Mouse (Mus musculus) midbrain, embryonic 13.5 days (tissue): Measurements from ENCODE around the gene Cox4i2. TPM values are rescaled to one million over a fixed set of nuclear protein-coding genes. Genes with fewer than 3 reads are reported as not detected.

ENCODE experiments used
- ATAC-seq: fragments of 200-750 bp; cut with Nextera tagmentation; 2 replicates; pipeline ENCODE4 v1.8.0; 2017; ENCODE audit warnings: mild to moderate bottlenecking, moderate TSS enrichment, moderate library complexity
- H3K27ac ChIP-seq: fragments of 300-500 bp; sonication (generic); 2 replicates; pipeline ENCODE4 v1.5.1; 2015; ENCODE audit warnings: inconsistent platforms, mild to moderate bottlenecking, moderate library complexity
- H3K27me3 ChIP-seq: fragments of 300-500 bp; sonication (generic); 2 replicates; pipeline ENCODE4 v1.6.1; 2015; ENCODE audit warnings: mild to moderate bottlenecking, inconsistent platforms
- H3K36me3 ChIP-seq: fragments of 300-500 bp; sonication (generic); 2 replicates; pipeline ENCODE4 v1.6.1; 2015; ENCODE audit warnings: mild to moderate bottlenecking, inconsistent platforms
- H3K4me1 ChIP-seq: fragments of 300-500 bp; sonication (generic); replicated peaks from 2 replicates; pipeline ENCODE4 v1.6.1; 2015; ENCODE audit warnings: inconsistent platforms
- H3K4me2 ChIP-seq: fragments of 300-500 bp; sonication (generic); replicated peaks from 2 replicates; pipeline ENCODE4 v1.6.1; 2015; ENCODE audit warnings: moderate library complexity, mild to moderate bottlenecking, inconsistent platforms
- H3K4me3 ChIP-seq: fragments of 300-500 bp; sonication (generic); replicated peaks from 2 replicates; pipeline ENCODE4 v1.5.1; 2015; ENCODE audit warnings: mild to moderate bottlenecking, inconsistent platforms
- H3K9ac ChIP-seq: fragments of 300-500 bp; sonication (generic); replicated peaks from 2 replicates; pipeline ENCODE4 v1.6.1; 2015; ENCODE audit warnings: mild to moderate bottlenecking, inconsistent platforms
- H3K9me3 ChIP-seq: fragments of 300-500 bp; sonication (generic); 2 replicates; pipeline ENCODE4 v1.6.1; 2016; ENCODE audit warnings: mild to moderate bottlenecking, inconsistent platforms
- WGBS: fragments of 180-500 bp; shearing (Covaris S2); methylation state at CpG from one replicate; pipeline ENCODE4 v1.1.7; 2015; 5-methylcytosine and 5-hydroxymethylcytosine counted together
- polyA plus RNA-seq: library from polyadenylated mRNA; unstranded; fragments of >200 nt; fragmentation: Nextera tagmentation; extraction: Ambion mirVana; gene quantifications from 2 replicates; pipeline ENCODE4 v1.2.1, GENCODE M21; 2015

Cox4i2 gene
- polyA plus RNA-seq, 1 experiment from 2014 or later = 5.5 TPM

DNA sequence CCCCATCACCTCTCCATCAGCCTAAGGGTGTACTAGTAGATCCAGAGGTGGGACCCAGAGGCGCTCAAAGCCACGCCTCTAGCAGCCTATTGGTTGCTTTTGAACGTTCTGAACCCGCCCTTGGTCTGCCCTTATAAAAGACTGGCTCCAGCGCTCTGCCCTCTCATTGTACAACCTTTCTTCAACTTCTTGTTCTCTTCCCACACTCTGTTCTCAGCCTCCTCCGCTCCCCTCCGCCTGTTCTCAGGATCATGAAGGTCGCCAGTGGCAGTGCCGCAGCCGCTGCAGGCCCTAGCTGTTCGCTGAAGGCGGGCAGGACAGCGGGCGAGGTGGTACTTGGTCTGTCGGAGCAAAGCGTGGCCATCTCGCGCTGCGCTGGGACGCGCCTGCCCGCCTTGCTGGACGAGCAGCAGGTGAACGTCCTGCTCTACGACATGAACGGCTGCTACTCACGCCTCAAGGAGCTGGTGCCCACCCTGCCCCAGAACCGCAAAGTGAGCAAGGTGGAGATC lies 17.8 kb upstream of the Cox4i2 start, which contains the start of gene Id1:
TSS of gene Id1 (plus strand) at position 162 of the 512 bp plus-strand sequence.
- Histone ChIP-seq H3K9me3 (no peaks in the 10 kb centered on the region), H3K4me3 (peak within 1 kb of the TSS; percentile 60), H3K36me3 (no peaks in the 10 kb centered on the region), H3K27ac (peak within 1 kb of the TSS; percentile 82), H3K4me2 (peak within 1 kb of the TSS; percentile 91), H3K4me1 (peaks cover 57% of the 10 kb centered on the region), H3K9ac (peak within 1 kb of the TSS; percentile 84), H3K27me3 (peaks cover 11% of the 10 kb centered on the region)
- under 1% methylated on average over 28 of the region's 28 CpGs for WGBS
- peak; percentile 65 for ATAC-seq

DNA sequence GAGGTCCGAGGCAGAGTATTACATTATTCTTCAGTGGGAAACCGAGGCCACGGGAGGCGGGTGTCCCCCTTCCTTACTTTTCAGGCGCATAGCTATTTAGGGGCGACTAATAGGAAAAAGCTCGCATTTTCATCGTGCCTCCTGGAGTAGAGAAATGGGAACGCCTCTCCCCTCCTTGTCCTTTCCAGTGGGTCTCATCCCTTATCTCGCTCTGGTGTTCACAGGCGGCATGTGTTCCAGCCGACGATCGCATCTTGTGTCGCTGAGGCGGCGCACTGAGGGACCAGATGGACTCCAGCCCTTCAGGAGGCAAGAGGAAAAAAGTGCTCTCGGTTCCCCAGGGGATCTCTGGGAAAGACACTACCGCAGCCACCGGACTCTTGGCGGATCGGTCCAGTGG lies 17.2 kb upstream of the Cox4i2 start:
- H3K4me1 ChIP-seq = peaks cover 62% of the 10 kb centered on the region
- peak overlapping the region; percentile 82 for H3K27ac ChIP-seq
- WGBS = under 1% methylated on average over 22 of the region's 22 CpGs
- H3K9ac ChIP-seq = peak overlapping the region; percentile 84
- peaks cover 11% of the 10 kb centered on the region for H3K27me3 ChIP-seq
- peak overlapping the region; percentile 91 for H3K4me2 ChIP-seq
- ATAC-seq = no peak
- H3K36me3 ChIP-seq = no peaks in the 10 kb centered on the region
- H3K4me3 ChIP-seq = peak overlapping the region; percentile 60
- H3K9me3 ChIP-seq = no peaks in the 10 kb centered on the region

GRCm38 (mm10) chr2:152737306-152738221 lies 16.4 kb upstream of the Cox4i2 start:
- WGBS = 13% methylated on average over 10 of the region's 10 CpGs
- Histone ChIP-seq H3K27ac (peak overlapping the region; percentile 37; the same call in 1 of the 2 replicates), H3K4me1 (peaks cover 68% of the 10 kb centered on the region), H3K4me3 (peak overlapping the region; percentile 60), H3K9ac (peak overlapping the region; percentile 84), H3K36me3 (no peaks in the 10 kb centered on the region), H3K9me3 (no peaks in the 10 kb centered on the region), H3K27me3 (peaks cover 11% of the 10 kb centered on the region), H3K4me2 (peak overlapping the region; percentile 91)
- ATAC-seq = no peak

DNA sequence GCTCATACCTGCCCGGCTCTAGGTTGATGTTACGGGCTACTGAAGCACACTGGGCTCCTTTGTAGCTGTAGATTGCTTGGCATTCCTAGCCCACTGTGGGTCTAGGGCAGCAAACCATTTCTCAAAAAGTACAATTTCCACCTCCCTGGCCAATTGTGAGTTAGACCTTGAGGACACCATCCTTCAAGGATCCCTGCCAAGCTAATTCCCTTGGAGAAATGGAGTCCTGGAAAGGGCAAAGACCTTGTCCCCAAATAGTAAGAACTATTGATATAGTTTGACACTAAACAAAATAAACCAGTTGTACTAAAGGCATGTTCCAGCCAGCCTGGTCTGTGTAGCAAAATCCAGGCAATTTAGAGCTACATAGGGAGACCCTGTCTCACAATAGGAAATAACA lies 15.6 kb upstream of the Cox4i2 start:
- Histone ChIP-seq H3K4me2 (peak overlapping the region; percentile 91), H3K9ac (no peak overlapping the region), H3K36me3 (no peaks in the 10 kb centered on the region), H3K4me3 (peak overlapping the region; percentile 60), H3K4me1 (peaks cover 68% of the 10 kb centered on the region), H3K27me3 (peaks cover 11% of the 10 kb centered on the region), H3K9me3 (no peaks in the 10 kb centered on the region), H3K27ac (peak overlapping the region; percentile 37)
- 71% methylated on average over 2 of the region's 2 CpGs for WGBS
- no peak for ATAC-seq

DNA sequence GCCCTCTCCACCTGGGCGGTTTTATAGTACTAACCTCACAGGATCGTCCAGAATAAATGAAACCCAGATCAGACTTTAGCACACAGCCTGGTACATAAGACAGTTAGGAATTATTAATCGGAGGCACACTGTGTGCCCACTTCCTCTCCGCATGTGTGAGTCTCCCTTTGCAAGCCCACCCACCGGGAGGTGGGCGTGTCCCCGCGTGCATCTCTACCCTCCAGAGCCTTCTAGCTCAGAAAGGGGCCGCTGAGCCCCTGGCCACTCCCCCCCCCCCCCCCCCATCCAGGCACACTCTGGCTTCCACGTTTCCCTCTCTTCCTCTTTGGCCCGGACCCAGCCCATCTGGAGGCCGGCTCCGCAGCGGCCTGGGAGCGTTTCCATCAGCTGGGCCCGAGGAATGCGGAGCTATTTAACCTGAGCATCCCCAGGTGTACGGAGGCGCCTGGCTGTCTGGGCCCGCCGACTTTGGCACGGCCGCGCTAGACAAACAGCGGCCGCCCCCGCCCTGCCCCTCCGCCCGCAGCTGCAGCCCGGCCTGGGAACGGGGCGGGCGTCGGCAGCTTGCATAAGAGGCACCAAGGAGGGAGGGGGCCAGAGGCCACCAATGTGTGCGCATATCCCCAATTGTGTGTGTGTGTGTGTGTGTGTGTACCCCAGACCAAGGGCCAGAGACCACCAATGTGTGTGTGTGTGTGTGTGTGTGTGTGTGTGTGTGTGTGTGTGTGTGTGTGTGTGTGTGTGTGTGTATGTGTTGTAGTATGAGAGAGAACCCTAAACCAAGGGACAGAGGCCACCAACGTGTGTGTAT lies 14.7 kb upstream of the Cox4i2 start:
- under 1% methylated on average over 31 of the region's 36 CpGs for WGBS
- peak; percentile 12 for ATAC-seq

GRCm38 (mm10) chr2:152739842-152740260 lies 14.1 kb upstream of the Cox4i2 start:
- WGBS = 13% methylated on average over 3 of the region's 3 CpGs
- no peak overlapping the region for H3K27ac ChIP-seq
- H3K27me3 ChIP-seq = peaks cover 11% of the 10 kb centered on the region
- H3K4me2 ChIP-seq = peak overlapping the region; percentile 91
- ATAC-seq = no peak
- no peaks in the 10 kb centered on the region for H3K9me3 ChIP-seq
- no peak overlapping the region for H3K4me3 ChIP-seq
- H3K4me1 ChIP-seq = peaks cover 58% of the 10 kb centered on the region
- no peaks in the 10 kb centered on the region for H3K36me3 ChIP-seq
- H3K9ac ChIP-seq = no peak overlapping the region

More for the DNA sequence above, 14.7 kb upstream of the Cox4i2 start:
- H3K36me3 ChIP-seq = no peaks in the 10 kb centered on the region
- H3K4me3 ChIP-seq = peak overlapping the region; percentile 41
- peaks cover 64% of the 10 kb centered on the region for H3K4me1 ChIP-seq
- H3K9me3 ChIP-seq = no peaks in the 10 kb centered on the region
- H3K4me2 ChIP-seq = peak overlapping the region; percentile 91
- H3K27me3 ChIP-seq = peaks cover 11% of the 10 kb centered on the region
- H3K27ac ChIP-seq = peak overlapping the region; percentile 19; the same call in 1 of the 2 replicates
- peak overlapping the region; percentile 64 for H3K9ac ChIP-seq

GRCm38 (mm10) chr2:152740490-152740889 lies 13.5 kb upstream of the Cox4i2 start:
- Histone ChIP-seq H3K36me3 (no peaks in the 10 kb centered on the region), H3K9me3 (no peaks in the 10 kb centered on the region), H3K27ac (no peak overlapping the region), H3K4me3 (no peak overlapping the region), H3K9ac (no peak overlapping the region), H3K4me1 (peaks cover 54% of the 10 kb centered on the region), H3K4me2 (no peak overlapping the region), H3K27me3 (peaks cover 11% of the 10 kb centered on the region)
- 72% methylated on average over 5 of the region's 5 CpGs for WGBS
- ATAC-seq = no peak

DNA sequence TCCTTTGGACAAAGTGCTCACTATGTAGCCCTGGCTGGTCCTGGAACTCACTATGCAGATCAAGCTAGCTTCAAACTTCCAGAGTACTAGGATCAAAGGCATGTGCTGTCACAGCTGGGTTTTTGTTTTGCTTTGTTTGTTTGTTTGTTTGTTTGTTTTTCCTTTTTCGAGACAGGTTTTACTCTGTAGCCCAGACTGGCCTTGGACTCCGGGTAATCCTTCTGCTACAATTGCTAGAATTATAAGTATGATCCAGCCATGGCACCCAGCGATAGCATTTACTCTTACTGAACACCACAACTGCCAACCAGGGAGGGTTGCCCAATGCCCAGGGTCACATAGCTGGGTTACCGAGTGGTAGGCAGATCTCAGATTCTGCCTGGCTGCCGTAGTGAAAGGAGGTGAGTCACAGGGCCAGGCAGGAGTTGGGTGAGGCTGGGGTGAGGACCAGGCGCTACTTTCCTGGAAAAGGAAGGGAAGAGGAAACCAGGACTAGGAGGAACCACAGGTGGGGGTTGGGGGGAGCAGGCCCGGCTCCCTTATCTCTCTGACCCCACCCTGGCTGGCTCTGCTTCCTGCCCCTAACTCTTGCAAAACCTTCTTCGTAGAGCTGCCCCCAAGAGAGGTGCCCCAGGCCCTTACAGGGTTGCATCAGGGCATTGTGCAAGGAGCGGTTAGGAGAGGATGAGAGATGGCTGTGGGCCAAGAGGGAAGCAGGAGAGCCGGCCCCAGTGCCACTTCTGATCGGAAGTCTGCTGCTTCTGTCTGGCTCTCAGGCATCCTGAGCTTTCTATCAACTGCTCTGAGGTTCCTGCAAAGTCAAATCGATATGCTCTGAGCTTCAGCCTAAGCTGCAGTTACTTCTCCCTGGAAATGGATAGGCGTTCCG lies 12.6 kb upstream of the Cox4i2 start:
- 58% methylated on average over 14 of the region's 14 CpGs for WGBS
- Histone ChIP-seq H3K36me3 (no peaks in the 10 kb centered on the region), H3K27ac (no peak overlapping the region), H3K27me3 (peaks cover 11% of the 10 kb centered on the region), H3K4me2 (peak overlapping the region; percentile 32), H3K4me3 (no peak overlapping the region), H3K4me1 (peaks cover 45% of the 10 kb centered on the region), H3K9ac (0 out of 2 replicates have a peak overlapping the region, but pooled peaks have one; percentile 23), H3K9me3 (no peaks in the 10 kb centered on the region)
- peak; percentile 35 for ATAC-seq

GRCm38 (mm10) chr2:152742435-152742834 lies 11.5 kb upstream of the Cox4i2 start:
- Histone ChIP-seq H3K27ac (no peak overlapping the region), H3K4me3 (no peak overlapping the region), H3K9me3 (no peaks in the 10 kb centered on the region), H3K9ac (no peak overlapping the region), H3K36me3 (no peaks in the 10 kb centered on the region), H3K27me3 (peaks cover 11% of the 10 kb centered on the region), H3K4me1 (peaks cover 35% of the 10 kb centered on the region), H3K4me2 (no peak overlapping the region)
- peak; percentile 35; the same call in 1 of the 2 replicates for ATAC-seq
- WGBS = 27% methylated on average over 10 of the region's 10 CpGs

DNA sequence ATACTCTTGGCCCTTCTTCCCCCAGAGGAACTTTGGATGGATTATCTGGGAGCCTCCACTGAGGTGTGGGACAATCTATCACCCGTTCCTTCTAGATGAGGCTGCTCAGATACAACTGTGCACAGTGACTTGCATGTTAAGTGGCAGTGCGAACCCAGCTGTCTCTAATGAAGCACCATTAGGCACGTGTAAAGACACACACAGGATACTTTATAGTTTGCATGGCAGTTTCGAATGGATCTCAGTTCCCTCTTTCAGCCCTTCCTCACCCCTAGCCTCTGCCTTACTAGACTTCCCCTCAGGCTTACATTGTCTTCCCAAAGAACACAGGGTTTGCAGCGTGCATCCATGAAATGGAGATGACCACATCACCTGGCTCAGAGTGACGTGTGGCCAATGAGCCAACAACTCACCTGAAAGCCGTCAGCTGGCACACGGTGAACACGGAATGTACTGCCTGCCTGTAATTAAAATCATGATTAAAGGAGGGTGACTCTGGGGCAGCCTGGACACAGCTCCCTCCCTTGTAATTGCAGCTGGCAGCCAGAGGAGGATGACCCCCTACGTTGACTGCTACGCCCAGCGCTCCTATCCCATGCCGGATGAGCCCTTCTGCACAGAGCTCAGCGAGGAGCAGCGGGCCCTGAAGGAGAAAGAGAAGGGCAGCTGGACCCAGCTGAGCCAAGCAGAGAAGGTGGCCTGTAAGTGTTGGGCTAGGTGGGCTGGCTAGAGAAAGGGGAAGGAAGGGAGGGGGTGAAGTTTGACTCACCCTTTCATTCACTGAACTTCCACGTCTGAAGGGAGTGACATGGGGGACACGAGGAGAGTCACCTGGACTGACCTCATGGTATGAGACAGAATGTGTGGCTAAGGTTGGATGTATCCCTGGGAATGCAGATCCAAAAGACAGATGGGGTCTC lies 2.8 kb downstream of the Cox4i2 start:
- no peaks in the 10 kb centered on the region for H3K9me3 ChIP-seq
- peaks cover 12% of the 10 kb centered on the region for H3K4me1 ChIP-seq
- no peak overlapping the region for H3K9ac ChIP-seq
- H3K27me3 ChIP-seq = peaks cover 5% of the 10 kb centered on the region; the same call in 1 of the 2 replicates
- ATAC-seq = no peak
- H3K27ac ChIP-seq = no peak overlapping the region
- no peak overlapping the region for H3K4me2 ChIP-seq
- H3K4me3 ChIP-seq = no peak overlapping the region
- no peaks in the 10 kb centered on the region for H3K36me3 ChIP-seq
- 66% methylated on average over 17 of the region's 17 CpGs for WGBS
